ENCODE assay signal across 13 mouse cellular contexts in the genomic region with DNA sequence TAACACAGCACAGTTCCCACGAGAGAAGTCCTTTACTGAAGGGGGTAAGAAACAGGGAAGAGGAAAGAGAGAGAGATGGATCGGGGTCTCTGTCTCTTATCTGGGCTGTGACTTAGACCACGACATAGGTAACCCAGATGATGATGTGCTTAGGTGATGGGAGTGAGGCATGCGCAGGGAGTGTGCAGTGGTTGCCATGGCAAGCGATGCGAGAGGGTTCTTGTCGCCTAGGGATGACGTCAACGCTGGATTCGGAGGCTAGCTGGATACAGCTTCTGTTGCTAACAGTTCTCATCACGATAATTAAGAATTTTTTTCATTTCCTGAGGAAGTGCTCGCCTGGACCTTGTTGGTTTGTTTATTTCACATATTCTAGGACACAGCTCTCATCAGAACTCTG. TPM values are rescaled to one million over a fixed set of nuclear protein-coding genes. Genes with fewer than 3 reads are reported as not detected.
DNase-seq lines count a peak whose midpoint lies in the region.
"Had no signal": no experiment of that assay in that cellular context is flagged by ENCODE, and none has a peak within 500 bp of the region (broad histone marks: within the 10 kb centered on the region; RNA-seq: fewer than 3 reads in every experiment).

No protein-coding gene starts in this region.

- DNase-seq in left cerebral cortex, adult 11 months (ENCODE audit: low spot score) = peak; percentile 41
- no peak for DNase-seq in left cerebral cortex, postnatal 4 days
- DNase-seq in layer of hippocampus, adult 18-20 months (ENCODE audit: low spot score in 2 of 2) = peak; percentile 71 to 84
- peak; percentile 57 to 83 for DNase-seq in left cerebral cortex, adult 9 months (ENCODE audit: low spot score in 2 of 2)
- peak; percentile 46 for DNase-seq in right cerebral cortex, postnatal 4 days
- DNase-seq in kidney, postnatal 4 days = no peak
- no peak for DNase-seq in kidney, adult 18-20 months
- no peak for DNase-seq in adrenal gland, postnatal 4 days (ENCODE audit: low spot score in 2 of 2)
- DNase-seq: adrenal gland, postnatal 10 days; B cell, adult 2 months; cerebellum, adult 18-20 months; heart, postnatal 36 days; lung, adult 2 months had no signal

- intact Hi-C loops in left cerebral cortex, postnatal 4 days (cut with DNase I) = no loop called here

RNA-seq across cellular contexts. Expression of a gene that starts 27.1 kb away (rescaled TPM):
- total RNA-seq in left cerebral cortex, postnatal 4 days (2021) = 1 to 10 TPM; 3.2 to 3.3 TPM
- 1 to 10 TPM; 1.0 to 3.6 TPM for total RNA-seq in layer of hippocampus, adult 18-20 months (2021)
- total RNA-seq in adrenal gland, postnatal 4 days (2021) = 10 to 100 TPM; 79.0 to 81.1 TPM

Comparison
In these comparisons a context has a peak if more than half of its experiments do, and no peak if none do; other contexts are left out.
1. DNase-seq: peak in left cerebral cortex, adult 11 months (single experiment), layer of hippocampus, adult 18-20 months (2 of 2), left cerebral cortex, adult 9 months (2 of 2) and right cerebral cortex, postnatal 4 days (single experiment); none in left cerebral cortex, postnatal 4 days (single experiment), kidney, postnatal 4 days (0 of 2), kidney, adult 18-20 months (single experiment) and adrenal gland, postnatal 4 days (0 of 2).
2. RNA of a gene that starts 27.1 kb away (total RNA-seq): 79.0 to 81.1 TPM in adrenal gland, postnatal 4 days; 1.0 to 3.6 TPM in layer of hippocampus, adult 18-20 months and 3.2 to 3.3 TPM in left cerebral cortex, postnatal 4 days; every median in the first group is over 10 times any median in the second.